Mouse (Mus musculus) thymus, adult 2 months (tissue): ENCODE results near the gene Slc25a10. TPM values are rescaled to one million over a fixed set of nuclear protein-coding genes. Genes with fewer than 3 reads are reported as not detected.
A peak's percentile ranks its signal among the peaks of the same experiment; 100 is the strongest.

ENCODE experiments used
- DNase-seq: peaks from one replicate; pipeline ENCODE4 v3.0.0; 2021
- H3K27ac ChIP-seq: fragments of 200-500 bp; 2 replicates; pipeline ENCODE4 v1.5.1; 2012; ENCODE audit warnings: low read length, control low read depth; ENCODE audit not compliant: control insufficient read depth, insufficient read depth
- H3K27me3 ChIP-seq: fragments of 200-500 bp; 2 replicates; pipeline ENCODE4 v1.6.1; 2012; ENCODE audit warnings: mild to moderate bottlenecking, low read length, moderate library complexity, mixed read lengths; ENCODE audit not compliant: control insufficient read depth, insufficient read depth
- H3K36me3 ChIP-seq: fragments of 200-500 bp; 2 replicates; pipeline ENCODE4 v1.6.1; 2012; ENCODE audit warnings: mild to moderate bottlenecking, low read length, moderate library complexity; ENCODE audit not compliant: control insufficient read depth, insufficient read depth
- H3K4me1 ChIP-seq: fragments of 200-500 bp; replicated peaks from 2 replicates; pipeline ENCODE4 v1.6.1; 2012; ENCODE audit warnings: low read length; ENCODE audit not compliant: control insufficient read depth, insufficient read depth
- H3K4me3 ChIP-seq: fragments of 200-500 bp; 2 replicates; pipeline ENCODE4 v1.5.1; 2012; ENCODE audit warnings: mild to moderate bottlenecking, low read length, control low read depth, moderate library complexity; ENCODE audit not compliant: control insufficient read depth, insufficient read depth
- CTCF ChIP-seq: fragments of 200-500 bp; IDR thresholded peaks from 2 replicates; pipeline ENCODE4 v1.5.1; 2012; ENCODE audit warnings: mild to moderate bottlenecking, control low read depth, low read length, moderate library complexity, borderline replicate concordance; ENCODE audit not compliant: control insufficient read depth, poor library complexity, insufficient read depth; ENCODE audit errors: extremely low read depth
- POLR2A ChIP-seq: fragments of 200-500 bp; IDR thresholded peaks from 2 replicates; pipeline ENCODE4 v1.6.1; 2012; ENCODE audit warnings: mild to moderate bottlenecking, low read length, control low read depth, moderate library complexity; ENCODE audit not compliant: control insufficient read depth, poor library complexity, insufficient read depth; ENCODE audit errors: extremely low read depth
- WGBS: fragments of 180-500 bp; shearing (Covaris S2); methylation state at CpG from one replicate; pipeline ENCODE4 v1.1.7; 2018; 5-methylcytosine and 5-hydroxymethylcytosine counted together
- polyA plus RNA-seq: library from polyadenylated mRNA; depleted of rRNA; stranded (reverse); fragments of >200 nt; gene quantifications from 2 replicates; pipeline ENCODE4 v1.2.3, GENCODE M21; 2012

Gene Slc25a10
- polyA plus RNA-seq, 1 experiment: 102 TPM

GRCm38 (mm10) chr11:120452246-120452645, 39.4 kb upstream of the Slc25a10 start:
- H3K27me3 ChIP-seq: no peaks in the 10 kb centered on the region
- TF ChIP-seq CTCF (no peak), POLR2A (no peak)
- no peak overlapping the region for H3K27ac ChIP-seq
- H3K4me1 ChIP-seq: peaks cover 14% of the 10 kb centered on the region
- no peak for DNase-seq
- 93% methylated on average over 3 of the region's 3 CpGs for WGBS
- H3K36me3 ChIP-seq: no peaks in the 10 kb centered on the region
- H3K4me3 ChIP-seq: no peak overlapping the region

- no peaks in the 10 kb centered on the region for H3K36me3 ChIP-seq
- H3K27me3 ChIP-seq: no peaks in the 10 kb centered on the region
- H3K4me3 ChIP-seq: no peak within 1 kb of the TSS
- no peak within 1 kb of the TSS for H3K27ac ChIP-seq
- WGBS: 95% methylated on average over 4 of the region's 4 CpGs
- peaks cover 13% of the 10 kb centered on the region for H3K4me1 ChIP-seq
- TF ChIP-seq POLR2A (no peak), CTCF (no peak)
- DNase-seq: no peak
Observed at GRCm38 (mm10) chr11:120453306-120453705, 38.3 kb upstream of the Slc25a10 start, which contains the start of gene Pde6g. Pde6g (minus strand) TSS chr11:120453500.

- DNase-seq: no peak
- Histone ChIP-seq H3K4me1 (peaks cover 21% of the 10 kb centered on the region), H3K27me3 (no peaks in the 10 kb centered on the region), H3K27ac (no peak overlapping the region), H3K36me3 (no peaks in the 10 kb centered on the region), H3K4me3 (no peak overlapping the region)
- TF ChIP-seq CTCF (no peak), POLR2A (no peak)
- 94% methylated on average over 4 of the region's 4 CpGs for WGBS
Observed at GRCm38 (mm10) chr11:120454965-120455364, 36.7 kb upstream of the Slc25a10 start.

GRCm38 (mm10) chr11:120455413-120455812, 36.2 kb upstream of the Slc25a10 start:
- TF ChIP-seq POLR2A: no peak
- TF ChIP-seq CTCF: no peak

GRCm38 (mm10) chr11:120457370-120457769, 34.3 kb upstream of the Slc25a10 start:
- peak overlapping the region; percentile 74 for H3K4me3 ChIP-seq
- H3K36me3 ChIP-seq: no peaks in the 10 kb centered on the region
- DNase-seq: no peak
- H3K27me3 ChIP-seq: no peaks in the 10 kb centered on the region
- 9% methylated on average over 14 of the region's 14 CpGs for WGBS
- H3K4me1 ChIP-seq: peaks cover 18% of the 10 kb centered on the region
- no peak overlapping the region for H3K27ac ChIP-seq
- TF ChIP-seq POLR2A (no peak), CTCF (no peak)

More at GRCm38 (mm10) chr11:120455413-120455812, 36.2 kb upstream of the Slc25a10 start:
- H3K4me1 ChIP-seq: peaks cover 21% of the 10 kb centered on the region
- whole genome bisulfite sequencing: 97% methylated on average over 7 of the region's 7 CpGs
- H3K27ac ChIP-seq: no peak overlapping the region
- H3K4me3 ChIP-seq: no peak overlapping the region
- no peak for DNase-seq
- no peaks in the 10 kb centered on the region for H3K27me3 ChIP-seq
- H3K36me3 ChIP-seq: no peaks in the 10 kb centered on the region

GRCm38 (mm10) chr11:120457772-120458751, 33.6 kb upstream of the Slc25a10 start, which contains the start of the genes Oxld1 and Ccdc137:
Oxld1 (minus strand) TSS chr11:120458068.
Ccdc137 (plus strand) TSS chr11:120458115.
- no peaks in the 10 kb centered on the region for H3K27me3 ChIP-seq
- no peaks in the 10 kb centered on the region for H3K36me3 ChIP-seq
- H3K27ac ChIP-seq: no peak within 1 kb of the TSS
- DNase-seq: peak; percentile 75
- TF ChIP-seq CTCF: no peak
- peak; percentile 82 for TF ChIP-seq POLR2A
- peak within 1 kb of the TSS; percentile 74 for H3K4me3 ChIP-seq
- WGBS: 3% methylated on average over 62 of the region's 62 CpGs
- H3K4me1 ChIP-seq: peaks cover 18% of the 10 kb centered on the region
